Mouse (Mus musculus) left cerebral cortex, postnatal 25 days (tissue): ENCODE measurements at regions not wholly inside any gene's neighbourhood (a gene's known extent, or its start where the extent isn't known, plus 50 kb on each side); places are given as distances from the start of the nearest gene placed in this dataset.

ENCODE experiments used
- DNase-seq, 2 experiments: peaks; one replicate each; pipeline ENCODE4 v3.0.0; 2022; ENCODE audit warnings: low spot score in 2 of 2, mixed read lengths in 1 of 2
- intact Hi-C: fragments of 180-260 bp; cut with DNase I; formaldehyde crosslinking; loops from one replicate; pipeline ENCODE4 v1.15.1; 2025

GRCm38 (mm10) chr7:40620761-40621160 lies 277.4 kb upstream of the Vstm2b start:
- intact Hi-C loops, result no loop called here

GRCm38 (mm10) chr7:40622811-40623210 lies 275.3 kb upstream of the Vstm2b start:
- DNase-seq, result peak; percentile 77 to 94
- intact Hi-C loops, result no loop called here

More at GRCm38 (mm10) chr7:40620761-40621160, 277.4 kb upstream of the Vstm2b start:
- no peak for DNase-seq

- DNase-seq, result no peak
- intact Hi-C loops, result no loop called here
Measured at GRCm38 (mm10) chr7:40623286-40623685, 274.8 kb upstream of the Vstm2b start.

- no peak for DNase-seq
- intact Hi-C loops, result no loop called here
Measured at GRCm38 (mm10) chr7:40636369-40636768, 261.8 kb upstream of the Vstm2b start.

GRCm38 (mm10) chr7:40654982-40655381 lies 243.1 kb upstream of the Vstm2b start:
- intact Hi-C loops, result no loop called here

GRCm38 (mm10) chr7:40655391-40655790 lies 242.7 kb upstream of the Vstm2b start:
- intact Hi-C loops, result no loop called here
- peak; percentile 4 to 36 for DNase-seq

More at GRCm38 (mm10) chr7:40654982-40655381, 243.1 kb upstream of the Vstm2b start:
- peak; percentile 49 to 70 for DNase-seq

- no peak for DNase-seq
- intact Hi-C loops, result no loop called here
Measured at GRCm38 (mm10) chr7:40659662-40660061, 238.5 kb upstream of the Vstm2b start.

GRCm38 (mm10) chr7:40663781-40664180 lies 234.3 kb upstream of the Vstm2b start:
- DNase-seq, result no peak
- intact Hi-C loops, result no loop called here

GRCm38 (mm10) chr7:40666625-40667024 lies 231.5 kb upstream of the Vstm2b start:
- intact Hi-C loops, result no loop called here
- no peak for DNase-seq

GRCm38 (mm10) chr7:40670401-40670800 lies 227.7 kb upstream of the Vstm2b start:
- no peak for DNase-seq
- intact Hi-C loops, result no loop called here

GRCm38 (mm10) chr7:40671068-40671467 lies 227.1 kb upstream of the Vstm2b start:
- DNase-seq, result no peak
- intact Hi-C loops, result no loop called here

- no peak for DNase-seq
- intact Hi-C loops, result no loop called here
Measured at GRCm38 (mm10) chr7:40672348-40672747, 225.8 kb upstream of the Vstm2b start.

- intact Hi-C loops, result no loop called here
- DNase-seq, result no peak
Measured at GRCm38 (mm10) chr7:40674397-40674796, 223.7 kb upstream of the Vstm2b start.

GRCm38 (mm10) chr7:40677601-40678000 lies 220.5 kb upstream of the Vstm2b start:
- intact Hi-C loops, result no loop called here
- DNase-seq, result no peak

- no peak for DNase-seq
- intact Hi-C loops, result no loop called here
Measured at GRCm38 (mm10) chr7:40680567-40680966, 217.6 kb upstream of the Vstm2b start.

- DNase-seq, result no peak
- intact Hi-C loops, result no loop called here
Measured at GRCm38 (mm10) chr7:40680993-40681392, 217.1 kb upstream of the Vstm2b start.

- no peak for DNase-seq
- intact Hi-C loops, result no loop called here
Measured at GRCm38 (mm10) chr7:40683176-40683575, 215.0 kb upstream of the Vstm2b start.

GRCm38 (mm10) chr7:40683641-40684040 lies 214.5 kb upstream of the Vstm2b start:
- intact Hi-C loops, result no loop called here
- no peak for DNase-seq

GRCm38 (mm10) chr7:40687005-40687404 lies 211.1 kb upstream of the Vstm2b start:
- intact Hi-C loops, result no loop called here
- DNase-seq, result no peak

- no peak for DNase-seq
- intact Hi-C loops, result no loop called here
Measured at GRCm38 (mm10) chr7:40688546-40688945, 209.6 kb upstream of the Vstm2b start.

- no peak for DNase-seq
- intact Hi-C loops, result no loop called here
Measured at GRCm38 (mm10) chr7:40693755-40694154, 204.4 kb upstream of the Vstm2b start.

- DNase-seq, result no peak
- intact Hi-C loops, result no loop called here
Measured at GRCm38 (mm10) chr7:40697551-40697950, 200.6 kb upstream of the Vstm2b start.
